Mouse (Mus musculus): Measurements from ENCODE around the gene Mob2. TPM values are rescaled to one million over a fixed set of nuclear protein-coding genes. Genes with fewer than 3 reads are reported as not detected.

Gene Mob2
- total RNA-seq (2015; ENCODE audit: low replicate concordance) = 74.6 and 92.6 TPM in 2 replicates
- total RNA-seq (2017; ENCODE audit: low replicate concordance) = 59.1 and 69.3 TPM in 2 replicates

DNA sequence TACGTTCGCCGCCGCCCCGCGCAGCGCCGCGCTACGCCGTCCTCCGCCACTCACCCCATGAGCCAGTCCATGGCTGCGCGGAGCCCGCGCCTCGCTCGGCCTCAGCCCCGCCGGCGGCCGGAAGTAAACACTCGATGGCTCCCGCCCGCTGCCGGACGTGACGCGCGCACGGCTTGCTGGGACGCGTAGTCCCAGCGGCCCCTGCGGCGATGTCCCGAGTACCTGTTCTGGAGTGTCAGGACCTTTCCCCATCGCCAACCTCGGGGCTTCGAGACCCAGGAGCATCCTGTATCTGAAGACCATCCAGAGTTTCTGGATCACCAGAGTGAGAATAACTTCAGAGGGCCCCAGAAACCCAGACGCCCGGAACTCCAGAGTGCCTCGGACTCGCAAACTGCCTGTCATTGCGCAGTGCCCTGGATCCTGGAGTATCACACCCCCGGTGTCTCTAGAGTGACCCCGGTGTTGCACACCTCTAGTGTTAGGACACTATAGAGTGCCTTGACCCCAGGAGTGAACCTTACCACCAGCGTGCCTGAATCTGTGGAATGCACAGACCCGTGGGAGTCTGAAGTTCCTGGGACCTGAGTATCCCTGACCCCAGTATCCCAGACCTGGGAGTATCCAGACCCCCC, at the start of gene Mob2:
Gene Mob2 (minus strand): TSS at position 135 of the 635 bp plus-strand sequence.
- ATAC-seq (replicated peaks; ENCODE audit: low FRiP score, poor library complexity, severe bottlenecking) = peak; percentile 93

DNA sequence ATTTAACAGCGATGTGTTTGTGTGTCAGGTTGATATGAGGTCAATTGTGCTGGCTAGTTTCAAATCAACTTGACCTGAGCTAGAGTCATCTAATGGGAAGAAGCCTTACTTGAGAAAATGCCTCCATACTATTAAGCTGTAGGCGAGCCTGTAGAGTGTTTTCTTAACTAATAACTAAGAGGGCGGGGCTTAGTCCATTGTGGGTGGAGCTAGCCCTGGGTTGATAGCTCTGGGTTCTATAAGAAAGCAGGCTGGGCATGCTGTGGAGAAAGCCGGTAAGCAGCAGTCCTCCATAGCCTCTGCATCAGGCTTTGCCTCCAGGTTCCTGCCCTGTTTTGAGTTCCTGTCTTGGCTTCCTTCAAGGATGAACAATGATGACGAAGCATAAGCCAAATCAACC, 43.9 kb upstream of the Mob2 start:
- ATAC-seq (replicated peaks; ENCODE audit: low FRiP score, poor library complexity, severe bottlenecking) = no peak

DNA sequence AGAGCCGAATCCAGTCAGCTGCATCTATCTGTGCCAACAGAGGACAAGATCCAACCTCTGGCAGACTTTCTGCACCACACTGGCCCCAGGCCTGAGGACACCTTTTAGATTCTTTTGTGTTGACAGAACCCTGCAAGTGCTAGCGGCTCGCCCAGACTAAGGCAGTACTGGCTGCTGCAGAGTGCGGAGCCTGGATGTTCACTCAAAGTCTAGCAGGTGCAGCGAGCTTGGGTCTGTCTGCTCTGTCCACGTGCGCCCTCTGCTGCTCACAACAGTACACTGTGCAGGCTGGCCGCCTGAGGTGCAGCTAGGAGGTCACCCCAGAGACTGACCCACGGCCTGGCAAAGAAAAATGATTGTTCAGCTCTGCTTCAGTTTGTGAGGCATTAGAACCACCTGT, 36.9 kb upstream of the Mob2 start:
- peak; percentile 66 for ATAC-seq (replicated peaks; ENCODE audit: low FRiP score, poor library complexity, severe bottlenecking)

DNA sequence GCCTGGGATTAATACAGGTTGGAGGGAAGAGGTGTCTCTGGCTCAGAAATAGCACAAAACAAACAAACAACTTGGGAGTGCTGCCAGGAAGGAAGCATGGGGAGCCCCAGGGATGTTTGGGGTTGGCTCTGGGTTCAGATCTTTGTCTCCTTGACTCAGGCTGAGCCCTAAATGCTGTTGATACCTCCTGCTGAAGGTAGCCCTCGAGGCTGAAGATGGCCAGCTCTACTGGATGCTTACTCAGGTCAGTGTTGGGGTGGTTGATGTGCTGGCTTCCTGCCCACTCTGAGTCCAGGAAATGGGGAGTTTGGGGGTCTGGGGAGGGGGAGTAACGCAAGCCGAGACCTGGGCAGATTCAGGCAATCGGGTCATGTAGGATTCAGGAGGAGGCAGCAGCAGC, 35.8 kb upstream of the Mob2 start:
- ATAC-seq (replicated peaks; ENCODE audit: low FRiP score, poor library complexity, severe bottlenecking) = no peak

DNA sequence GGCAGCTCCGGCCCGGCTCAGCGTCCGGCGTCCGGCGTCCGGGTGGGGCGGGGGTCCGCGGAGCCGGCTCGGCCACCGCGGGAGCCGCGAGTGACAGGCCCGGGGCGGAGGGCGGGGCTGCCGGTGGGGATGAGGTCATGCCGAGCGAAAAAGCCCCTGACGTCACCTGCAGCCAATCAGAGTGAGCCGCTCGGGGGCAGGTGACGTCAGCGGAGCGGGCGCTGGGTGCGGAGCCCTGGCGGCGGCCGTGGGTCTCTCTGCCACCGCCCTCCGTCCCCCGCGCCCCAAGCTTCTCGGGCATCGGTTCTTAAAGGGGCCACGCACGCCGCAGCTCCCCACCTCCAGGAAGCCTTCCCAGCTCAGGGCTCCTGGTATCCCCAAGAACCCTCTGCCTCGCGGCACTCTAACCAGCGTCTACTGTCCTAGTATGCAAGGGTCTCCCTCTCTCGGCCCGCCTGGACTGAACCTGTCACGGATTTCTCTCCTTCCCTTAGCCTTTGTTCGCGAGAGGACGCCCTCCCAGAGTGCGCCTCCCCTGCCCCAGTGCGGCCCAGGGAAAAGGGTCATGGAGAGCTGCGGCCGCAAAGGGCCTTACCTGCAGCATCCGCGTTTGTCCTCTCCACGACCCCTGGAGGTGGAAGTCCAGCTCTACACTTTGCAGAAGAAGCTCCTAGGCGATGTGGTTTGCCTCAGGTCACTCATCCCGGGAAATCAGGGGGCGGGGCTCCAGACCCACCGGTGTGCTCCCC, 34.5 kb upstream of the Mob2 start, which contains the start of gene Dusp8:
Gene Dusp8 (minus strand): TSS at position 661 of the 749 bp plus-strand sequence.
- ATAC-seq (replicated peaks; ENCODE audit: low FRiP score, poor library complexity, severe bottlenecking) = peak; percentile 79

DNA sequence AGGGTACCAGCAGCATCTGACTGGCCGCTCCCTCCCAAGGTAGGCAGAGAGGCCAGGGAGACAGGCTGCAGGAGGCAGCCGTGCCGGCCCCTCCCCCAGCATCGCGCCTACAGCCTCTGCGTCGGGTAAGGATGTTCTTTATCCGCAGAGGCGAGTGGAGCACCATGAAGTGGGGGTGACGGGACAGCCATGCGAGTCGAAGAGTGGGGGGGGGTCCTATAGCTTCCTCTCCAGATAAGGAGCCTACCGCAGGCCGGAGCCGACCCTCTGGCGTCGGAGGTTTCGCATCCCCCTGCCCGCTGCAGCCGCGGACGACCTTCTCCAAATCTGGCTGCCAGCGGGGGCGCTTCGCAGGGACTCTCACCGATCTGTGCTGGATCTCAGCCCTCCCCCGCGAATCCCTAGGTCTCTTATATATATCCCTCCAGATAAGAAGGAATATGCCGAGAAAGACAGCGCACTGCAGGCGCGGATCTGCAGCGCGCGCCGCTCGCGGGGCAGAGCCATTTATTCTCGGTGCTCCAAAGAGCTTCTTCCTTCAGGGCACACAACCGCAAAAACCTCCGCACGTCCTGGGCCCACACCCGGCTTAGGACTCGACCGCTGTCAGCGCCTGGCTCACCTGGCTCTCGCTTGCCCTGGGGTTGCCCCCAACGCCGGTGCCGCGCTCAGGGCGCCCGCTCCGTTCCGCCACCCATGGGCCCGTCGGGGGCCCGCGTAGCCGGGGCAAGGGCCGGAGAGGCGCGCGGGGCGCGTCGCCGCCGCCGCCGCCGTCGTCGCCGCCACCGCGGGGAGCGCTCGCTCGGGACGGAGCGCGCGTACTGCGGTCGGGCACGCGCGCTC, 33.7 kb upstream of the Mob2 start:
- ATAC-seq (replicated peaks; ENCODE audit: low FRiP score, poor library complexity, severe bottlenecking) = peak; percentile 44

DNA sequence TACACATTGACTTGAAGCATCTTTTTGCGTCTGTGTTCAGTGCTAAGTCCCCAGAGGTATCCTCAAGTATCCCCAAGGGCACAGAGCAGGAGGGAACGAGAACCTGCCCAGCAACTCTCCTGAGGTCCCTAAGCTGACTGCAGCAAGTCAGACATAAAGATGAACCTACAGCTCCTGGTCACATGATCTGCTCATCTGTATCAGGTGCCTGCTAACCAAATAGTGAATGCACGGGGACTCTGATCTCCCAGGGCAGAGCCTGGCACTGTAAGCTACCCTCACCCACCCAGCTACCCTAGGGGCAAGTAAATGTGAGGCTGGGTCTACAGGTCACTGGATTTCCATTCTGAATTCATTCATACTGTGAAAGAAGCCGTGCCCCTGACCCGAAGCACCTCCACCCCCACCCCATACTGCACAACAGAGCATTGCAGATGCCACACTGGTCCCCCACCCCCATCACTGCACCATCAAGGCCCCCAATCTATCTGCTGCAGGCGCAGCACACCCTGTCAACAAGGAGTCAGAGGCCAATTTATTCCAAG, 32.9 kb upstream of the Mob2 start:
- no peak for ATAC-seq (replicated peaks; ENCODE audit: low FRiP score, poor library complexity, severe bottlenecking)

DNA sequence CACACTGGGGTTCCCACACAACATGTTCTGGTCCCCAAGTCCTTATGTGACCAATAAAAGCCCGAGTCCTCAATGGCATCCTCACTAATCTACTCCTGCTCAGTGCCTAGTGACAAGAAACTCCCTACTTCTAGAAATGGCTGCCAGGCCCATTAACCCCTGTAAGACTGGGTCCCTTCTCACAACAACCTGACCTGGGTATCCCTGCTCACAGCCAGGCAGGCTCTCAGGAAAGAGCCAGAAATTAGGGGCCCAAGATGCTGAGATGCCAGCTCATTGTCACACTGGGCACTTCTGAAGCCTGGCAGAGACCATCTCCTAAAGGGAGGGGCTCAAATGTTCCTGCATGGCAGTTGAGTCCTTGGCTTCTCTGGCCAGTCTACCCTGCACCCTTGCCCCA, 32.1 kb upstream of the Mob2 start:
- no peak for ATAC-seq (replicated peaks; ENCODE audit: low FRiP score, poor library complexity, severe bottlenecking)

DNA sequence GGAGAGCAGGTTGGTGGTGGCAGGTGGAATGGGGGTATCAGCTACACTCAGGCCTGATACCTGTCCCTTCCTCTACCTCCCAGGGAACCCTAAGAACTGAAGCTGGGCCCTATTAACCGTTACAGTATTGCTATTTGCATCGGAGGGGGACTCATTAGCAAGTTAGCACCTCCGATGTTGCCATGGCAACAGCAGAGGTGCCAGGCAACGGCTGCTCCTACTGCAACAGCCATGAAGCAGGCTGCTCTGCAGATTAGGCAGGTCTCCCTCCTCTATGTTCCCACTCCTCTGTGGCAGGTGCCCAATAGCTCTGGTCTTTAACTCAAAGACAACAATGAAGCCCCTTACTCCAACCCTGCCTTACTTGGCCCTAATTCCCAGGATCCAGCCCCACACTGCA, 31.0 kb upstream of the Mob2 start:
- no peak for ATAC-seq (replicated peaks; ENCODE audit: low FRiP score, poor library complexity, severe bottlenecking)

DNA sequence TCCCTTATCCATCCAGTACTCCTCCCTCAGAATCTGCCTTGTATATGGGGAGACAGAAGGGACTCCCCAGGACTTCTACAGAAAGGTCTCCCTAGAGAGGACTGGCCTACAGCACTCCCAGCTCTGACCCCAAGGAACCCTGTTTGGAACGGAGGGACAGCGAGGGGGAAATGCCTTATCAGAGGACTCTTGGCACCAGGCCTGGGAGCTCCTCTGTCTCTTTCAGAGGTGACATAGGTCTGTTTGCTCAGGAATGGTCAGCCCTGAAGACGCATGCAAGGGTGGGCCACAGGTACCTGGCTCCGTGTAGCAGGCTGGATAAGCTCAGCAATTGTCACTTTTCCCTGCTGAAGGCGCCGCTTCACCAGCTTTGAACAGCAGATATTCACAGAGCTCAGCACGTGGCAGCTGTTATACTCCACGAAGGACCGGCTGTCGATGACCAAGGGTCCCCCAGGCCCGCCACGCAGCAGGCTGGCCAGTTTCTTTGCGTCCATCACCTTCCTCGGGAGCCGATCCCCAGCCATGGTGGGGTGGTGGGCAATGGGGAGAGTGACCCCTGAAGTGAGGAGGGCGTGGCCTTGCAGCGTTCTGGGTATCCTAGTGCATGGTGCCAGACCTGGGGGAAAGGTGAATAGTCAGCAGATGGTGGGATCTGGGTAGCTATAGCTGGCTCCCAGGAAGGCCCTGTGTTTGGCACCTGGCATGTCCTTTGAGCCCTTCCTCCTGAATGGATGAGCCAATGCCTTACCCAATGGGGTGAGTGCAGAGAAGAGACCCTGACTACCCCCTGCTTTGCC, 29.0 kb upstream of the Mob2 start:
- ATAC-seq (replicated peaks; ENCODE audit: low FRiP score, poor library complexity, severe bottlenecking) = no peak

DNA sequence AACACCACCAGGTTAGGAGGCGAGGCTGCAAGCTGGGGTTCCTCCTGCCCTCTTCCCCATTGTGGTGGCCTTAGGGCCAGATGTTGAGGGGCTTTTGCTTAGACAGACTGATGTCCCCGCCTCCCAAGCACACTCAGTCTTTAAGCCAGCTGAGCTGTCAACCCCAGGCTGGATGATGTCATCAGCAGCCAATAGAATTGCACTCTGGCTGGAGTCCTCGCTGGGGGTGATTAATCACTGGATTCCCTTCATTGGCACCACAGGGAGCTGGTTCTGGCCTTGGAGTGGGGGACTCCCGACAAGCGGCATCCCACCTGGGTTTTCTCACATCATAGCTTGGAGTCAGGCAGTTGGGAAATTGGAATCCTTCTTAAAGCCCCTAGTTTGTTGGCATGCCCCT, 28.0 kb upstream of the Mob2 start:
- ATAC-seq (replicated peaks; ENCODE audit: low FRiP score, poor library complexity, severe bottlenecking) = peak; percentile 52

DNA sequence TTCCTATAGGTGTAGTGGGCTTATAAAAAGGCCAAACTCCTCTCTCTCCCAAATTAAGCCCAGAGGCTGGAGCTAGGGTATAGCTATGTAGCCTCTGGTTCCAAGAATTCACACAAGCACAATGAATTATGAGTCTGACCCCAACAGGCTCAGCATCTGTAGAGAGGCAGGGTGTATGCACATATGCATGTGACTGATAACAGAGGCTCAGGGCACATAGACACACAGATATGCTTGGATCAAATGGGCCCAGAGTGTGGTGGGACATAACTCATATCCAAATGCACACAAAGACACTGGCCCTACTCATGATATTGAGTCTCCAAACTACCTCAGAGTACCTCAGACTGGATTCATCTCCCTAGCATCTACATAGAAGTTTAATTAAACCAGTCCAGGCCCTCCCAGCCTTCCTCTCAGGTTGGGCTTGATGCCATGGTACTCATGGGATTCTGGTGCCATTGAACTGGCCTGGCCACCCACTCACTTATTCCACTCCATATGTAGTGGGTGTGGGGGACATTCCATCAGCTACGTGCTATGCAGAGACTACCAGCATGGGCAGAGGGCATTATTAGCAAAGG, 26.3 kb upstream of the Mob2 start:
- ATAC-seq (replicated peaks; ENCODE audit: low FRiP score, poor library complexity, severe bottlenecking) = peak; percentile 84

DNA sequence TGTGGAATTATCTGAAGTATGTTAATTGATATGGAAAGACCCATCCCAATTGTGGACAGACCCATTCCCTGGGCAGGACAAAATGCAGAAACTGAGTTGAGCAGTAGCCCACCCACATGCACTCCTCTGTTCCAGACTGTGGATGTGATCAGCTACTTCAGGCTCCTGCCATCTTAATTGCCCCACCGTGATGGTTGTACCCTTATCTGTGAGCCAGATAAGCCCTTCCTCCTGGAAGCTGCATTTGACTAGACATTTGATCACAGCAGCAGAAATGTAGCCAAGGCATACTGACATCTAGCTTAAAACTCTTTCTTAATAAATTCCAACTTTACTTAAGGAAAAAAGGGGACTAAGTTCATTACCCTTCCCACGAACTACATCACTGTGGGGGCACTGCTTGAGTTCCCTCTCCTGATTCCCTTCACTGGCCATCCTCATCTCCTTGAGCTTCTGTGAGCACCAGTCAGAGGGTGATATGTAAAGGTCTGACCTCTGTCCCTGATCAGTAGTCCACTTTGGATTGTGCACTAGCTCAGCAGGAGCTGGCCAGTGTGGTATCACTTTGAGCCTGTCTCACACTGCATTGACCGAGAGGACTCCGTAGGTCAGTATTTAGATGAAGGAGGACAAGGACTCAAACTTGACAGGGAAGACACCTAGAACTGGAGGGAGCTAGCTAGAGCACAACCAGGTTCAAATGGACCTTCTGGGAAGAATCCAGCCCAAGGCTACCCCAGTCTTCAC, 25.5 kb upstream of the Mob2 start:
- ATAC-seq (replicated peaks; ENCODE audit: low FRiP score, poor library complexity, severe bottlenecking) = peak; percentile 21; the same call in 1 of the 2 replicates

DNA sequence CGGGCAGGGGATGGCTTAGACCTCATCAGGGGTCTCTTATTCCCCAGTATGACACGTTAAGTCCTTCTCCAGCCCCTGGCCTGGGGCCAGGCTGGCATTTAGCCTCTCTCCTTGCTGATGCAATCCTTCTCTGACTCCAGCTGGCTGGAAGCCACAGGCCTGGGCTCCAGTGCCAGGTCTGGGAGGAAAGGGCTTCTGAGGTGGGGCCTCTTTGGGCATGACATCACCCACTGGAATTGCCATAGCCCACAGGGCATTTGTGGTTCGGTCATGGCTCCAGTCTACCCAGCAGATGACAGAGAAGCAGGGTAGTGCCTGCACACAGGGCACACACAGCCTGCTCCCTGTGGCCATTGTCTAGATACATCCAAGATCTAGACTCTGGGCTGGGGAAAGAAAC, 24.0 kb upstream of the Mob2 start:
- ATAC-seq (replicated peaks; ENCODE audit: low FRiP score, poor library complexity, severe bottlenecking) = no peak

DNA sequence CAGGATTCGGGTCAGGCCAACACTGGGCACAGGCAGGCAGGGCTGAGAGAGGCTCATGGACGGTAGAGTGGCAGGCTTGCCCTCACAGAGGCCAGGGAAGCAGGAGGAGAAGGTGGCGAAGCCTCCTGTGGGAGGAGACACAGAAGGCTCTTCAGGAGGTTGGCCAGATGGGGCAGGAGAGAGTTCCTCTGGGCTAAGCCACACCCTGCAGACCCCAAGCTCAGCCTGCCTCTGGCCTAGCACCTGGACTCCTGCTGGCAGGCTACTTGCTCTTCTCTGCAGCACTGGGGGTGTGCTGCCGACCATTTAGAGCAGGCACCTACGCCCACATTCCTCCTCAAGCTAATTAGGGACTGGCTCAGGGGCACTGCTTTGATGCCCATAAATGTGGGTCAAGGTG, 23.5 kb upstream of the Mob2 start:
- no peak for ATAC-seq (replicated peaks; ENCODE audit: low FRiP score, poor library complexity, severe bottlenecking)

DNA sequence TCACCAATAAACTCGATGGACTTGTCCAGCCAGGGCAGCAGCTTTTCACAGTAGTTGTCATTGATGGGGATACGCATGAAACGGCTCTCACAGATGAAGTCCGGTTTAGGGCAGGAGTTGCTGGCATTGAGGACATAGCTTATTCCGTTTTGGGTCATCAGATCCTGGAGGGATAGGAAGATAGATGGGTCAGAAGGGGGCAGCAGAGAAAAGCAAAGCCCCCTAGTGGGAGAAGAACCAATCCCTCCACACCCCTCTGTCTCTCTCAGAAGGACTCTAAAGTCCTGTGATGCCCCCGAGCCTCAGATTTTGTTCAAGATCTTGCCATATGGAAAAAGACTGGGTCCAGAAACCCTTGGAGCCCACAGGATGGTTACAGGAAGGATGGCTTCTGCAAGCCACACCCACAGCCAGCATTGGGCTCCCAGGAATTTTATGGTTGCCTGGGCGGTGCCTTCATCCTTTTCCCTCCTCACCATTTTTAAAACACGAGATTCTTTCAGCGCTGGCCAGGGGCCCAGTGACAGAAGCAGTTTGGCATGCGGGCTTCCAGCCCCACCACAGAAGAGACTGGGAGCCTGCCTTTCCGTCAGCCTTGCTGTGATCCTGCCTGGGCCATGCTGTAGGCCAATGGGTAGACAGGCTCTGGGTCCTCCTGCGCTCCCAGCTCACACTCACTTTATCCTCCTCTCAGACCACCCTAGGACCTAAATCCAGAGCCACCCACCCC, 22.9 kb upstream of the Mob2 start:
- ATAC-seq (replicated peaks; ENCODE audit: low FRiP score, poor library complexity, severe bottlenecking) = no peak

DNA sequence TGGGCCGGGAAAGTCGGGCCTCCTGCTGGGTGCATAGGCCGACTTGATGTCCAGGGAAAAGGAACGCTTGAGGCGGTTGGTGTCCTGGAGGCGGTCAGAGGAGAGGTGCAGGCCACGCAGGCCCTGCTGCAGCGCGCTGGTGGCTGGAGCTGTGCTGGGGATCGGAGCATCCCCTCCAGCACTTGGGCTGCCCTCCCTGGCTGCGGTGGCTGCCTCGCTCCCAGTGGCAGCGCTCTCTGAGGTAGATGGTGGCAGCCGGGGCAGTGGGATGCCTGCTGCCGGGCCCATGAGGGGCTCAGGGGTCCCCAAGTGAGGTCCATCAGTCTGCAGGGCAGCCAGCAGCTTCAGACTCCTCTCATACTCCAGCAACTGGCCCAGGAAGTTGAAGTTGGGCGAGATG, 21.7 kb upstream of the Mob2 start:
- no peak for ATAC-seq (replicated peaks; ENCODE audit: low FRiP score, poor library complexity, severe bottlenecking)

DNA sequence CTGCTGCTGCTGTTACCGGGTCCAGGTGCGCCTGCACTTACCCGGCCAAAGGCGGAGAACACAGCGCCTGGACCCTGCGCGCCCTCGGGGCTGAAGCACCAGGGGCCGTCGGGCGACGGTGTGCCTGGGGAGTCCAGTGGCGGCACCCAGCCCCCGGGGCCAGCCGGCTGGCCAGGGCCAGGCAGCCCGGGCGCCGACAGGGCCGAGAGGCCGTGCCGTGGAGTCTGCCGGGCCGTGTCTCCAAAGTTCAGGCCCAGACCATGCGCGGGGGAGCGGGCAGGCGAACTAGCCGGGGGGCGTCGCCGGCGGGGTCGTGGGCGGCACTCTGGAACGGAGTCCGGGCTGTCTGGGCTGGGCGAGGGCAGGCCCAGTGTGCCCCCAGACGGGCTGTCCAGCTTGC, 21.3 kb upstream of the Mob2 start:
- ATAC-seq (replicated peaks; ENCODE audit: low FRiP score, poor library complexity, severe bottlenecking) = no peak

Measured in erythroid progenitor cell, adult 5-6 weeks (primary cell).